Mouse (Mus musculus) Patski (cell line): Measurements from ENCODE around the gene H2afx. TPM values are rescaled to one million over a fixed set of nuclear protein-coding genes. Genes with fewer than 3 reads are reported as not detected.
"Not testable (repeated sequence)": the region's sequence is repeated elsewhere in the genome, so short reads cannot be mapped to it uniquely, and the experiment has no call there.

Experiments
- ATAC-seq: fragments of 100-300 bp; one replicate; pipeline ENCODE4 v1.8.0; 2021
- CTCF ChIA-PET: fragments of 350-600 bp; sonication (Branson Sonifier 250); formaldehyde crosslinking; loops from one replicate; lab custom pipeline; 2022; ENCODE audit warnings: inconsistent platforms; lab: Charles Lee
- POLR2A ChIA-PET: fragments of 350-600 bp; sonication (Branson Sonifier 250); formaldehyde crosslinking; loops from one replicate; lab custom pipeline; 2022; ENCODE audit warnings: antibody characterized with exemption, inconsistent platforms; lab: Charles Lee
- DNase-seq: peaks from one replicate; pipeline ENCODE4 v3.0.0-alpha.2; 2011; ENCODE audit warnings: low read depth, low spot score
- H3K27me3 ChIP-seq: fragments of 371-371 bp; one replicate; pipeline ENCODE4 v1.5.1; 2021
- CTCF ChIP-seq: fragments of 100-300 bp; IDR thresholded peaks from one replicate; pipeline ENCODE4 v1.5.1; 2021
- in situ Hi-C: fragments of 300-500 bp; cut with MboI; formaldehyde crosslinking; loops from 3 replicates; pipeline ENCODE4 v1.11.1; 2018; ENCODE audit warnings: low pct_unique_long_range_greater_than_20kb, mixed read lengths
- polyA plus RNA-seq: library from polyadenylated mRNA; unstranded; gene quantifications from one replicate; pipeline ENCODE4 v1.2.3, GENCODE M21; 2021

H2afx gene
- polyA plus RNA-seq, 1 experiment from 2014 or later = 80.2 TPM

DNA sequence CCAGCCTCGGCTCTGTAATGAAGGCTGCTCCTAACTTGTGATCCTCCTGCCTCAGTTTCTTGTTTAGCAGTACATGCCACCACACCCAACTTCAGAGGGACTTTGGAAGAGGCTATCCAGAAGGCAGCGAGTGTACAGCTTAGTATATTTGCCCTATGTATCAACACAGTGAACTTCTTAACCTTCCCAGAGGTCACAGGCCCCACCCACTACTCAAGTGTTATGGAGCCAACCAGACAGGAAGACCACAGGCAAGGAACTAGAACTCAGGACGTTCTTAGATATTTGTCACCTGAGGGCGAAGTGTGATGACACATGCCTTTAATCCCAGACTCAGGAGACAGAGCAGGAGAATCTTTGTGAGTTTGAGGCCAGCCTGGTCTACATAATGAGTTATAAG, 13.1 kb downstream of the H2afx start:
- ATAC-seq (no peak), DNase-seq (no peak)
- H3K27me3 ChIP-seq = no peaks in the 10 kb centered on the region
- ChIA-PET CTCF (no interaction called here), POLR2A (no interaction called here)
- no peak for TF ChIP-seq CTCF
- in situ Hi-C loops = no loop called here

DNA sequence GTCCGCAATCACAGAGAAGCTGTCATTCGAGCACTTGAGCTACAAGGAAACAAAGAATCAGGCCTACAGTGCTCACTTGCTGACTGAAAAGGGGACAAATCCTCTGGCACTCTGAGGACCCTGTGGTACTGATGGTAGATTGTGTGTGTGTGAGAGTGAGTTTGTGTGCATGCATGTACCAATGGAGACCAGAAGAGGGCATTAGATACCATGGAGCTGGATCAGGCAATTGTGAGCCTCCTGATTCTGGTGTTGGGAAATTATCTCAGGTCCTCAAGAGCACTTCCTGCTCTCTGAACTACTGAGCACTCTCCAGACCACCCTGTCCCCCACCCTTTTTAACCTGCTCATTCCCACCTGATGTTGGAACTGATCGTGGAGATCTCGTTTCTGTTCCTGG, 14.1 kb downstream of the H2afx start:
- POLR2A ChIA-PET = no interaction called here
- in situ Hi-C loops = no loop called here
- ATAC-seq (no peak), DNase-seq (no peak)
- H3K27me3 ChIP-seq = no peaks in the 10 kb centered on the region
- CTCF ChIA-PET = no interaction called here
- TF ChIP-seq CTCF = no peak

DNA sequence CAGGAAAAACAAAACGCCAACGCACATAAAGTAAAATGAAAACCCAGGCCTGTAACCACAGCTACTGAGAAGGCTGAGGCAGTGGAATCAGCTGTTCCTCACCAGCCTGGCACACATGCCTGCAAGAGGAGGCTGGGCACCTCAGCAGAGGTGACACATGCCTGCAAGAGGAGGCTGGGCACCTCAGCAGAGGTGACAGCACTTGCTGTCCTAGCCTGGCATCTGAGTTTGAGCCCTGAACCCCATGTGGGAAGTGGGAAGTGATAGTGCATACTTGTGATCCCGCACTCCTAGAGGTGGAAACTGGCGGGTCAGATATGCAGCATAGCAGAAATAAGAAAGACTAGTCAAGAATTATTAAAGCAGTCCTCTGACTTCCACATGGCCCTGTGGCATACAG, 16.9 kb downstream of the H2afx start:
- H3K27me3 ChIP-seq = no peaks in the 10 kb centered on the region
- CTCF ChIA-PET = no interaction called here
- in situ Hi-C loops = no loop called here
- no peak for TF ChIP-seq CTCF
- ATAC-seq = no peak
- no peak for DNase-seq
- POLR2A ChIA-PET = no interaction called here

DNA sequence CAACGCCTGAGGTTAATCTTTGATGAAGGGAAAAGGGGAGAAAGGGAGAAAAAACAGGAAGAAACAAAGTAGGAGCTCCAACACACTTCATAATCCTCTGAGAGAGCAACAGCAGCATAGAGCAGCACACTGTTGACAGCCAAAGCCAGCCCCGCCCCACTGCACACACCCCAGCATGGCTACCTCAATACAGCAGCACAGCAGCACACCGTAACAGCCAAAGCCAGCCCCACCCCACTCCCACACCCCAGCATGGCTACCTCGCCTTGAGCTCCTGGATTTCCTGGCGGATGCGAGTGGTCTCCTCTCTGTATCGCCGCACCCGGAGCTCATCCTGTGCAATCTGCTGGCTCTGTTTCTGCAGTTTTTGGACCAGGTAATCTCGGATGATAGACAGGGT, 17.8 kb downstream of the H2afx start:
- in situ Hi-C loops = no loop called here
- POLR2A ChIA-PET = no interaction called here
- CTCF ChIA-PET = no interaction called here
- no peak for TF ChIP-seq CTCF
- ATAC-seq = no peak
- H3K27me3 ChIP-seq = no peaks in the 10 kb centered on the region
- no peak for DNase-seq

DNA sequence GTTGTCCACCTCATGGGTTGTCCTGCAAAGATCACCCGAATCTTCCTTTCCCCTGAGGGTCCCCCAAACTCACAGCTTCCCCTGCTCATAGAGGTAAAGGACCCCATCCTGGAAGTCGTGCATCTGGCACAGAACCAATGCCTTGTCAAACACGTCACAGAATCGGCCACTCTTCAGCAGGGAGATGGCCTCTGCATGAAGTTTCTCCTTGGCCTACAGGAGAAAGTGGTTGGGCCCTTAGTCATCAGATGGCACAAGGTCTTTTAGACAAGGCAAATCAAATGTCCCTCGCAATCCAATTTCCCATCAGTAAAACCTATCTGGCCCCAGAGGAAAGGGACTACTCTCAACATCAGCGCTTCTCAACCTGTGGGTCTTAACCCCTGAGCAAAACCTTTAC, 18.6 kb downstream of the H2afx start:
- CTCF ChIA-PET = no interaction called here
- H3K27me3 ChIP-seq = no peaks in the 10 kb centered on the region
- DNase-seq = no peak
- TF ChIP-seq CTCF = no peak
- POLR2A ChIA-PET = no interaction called here
- in situ Hi-C loops = no loop called here
- no peak for ATAC-seq

DNA sequence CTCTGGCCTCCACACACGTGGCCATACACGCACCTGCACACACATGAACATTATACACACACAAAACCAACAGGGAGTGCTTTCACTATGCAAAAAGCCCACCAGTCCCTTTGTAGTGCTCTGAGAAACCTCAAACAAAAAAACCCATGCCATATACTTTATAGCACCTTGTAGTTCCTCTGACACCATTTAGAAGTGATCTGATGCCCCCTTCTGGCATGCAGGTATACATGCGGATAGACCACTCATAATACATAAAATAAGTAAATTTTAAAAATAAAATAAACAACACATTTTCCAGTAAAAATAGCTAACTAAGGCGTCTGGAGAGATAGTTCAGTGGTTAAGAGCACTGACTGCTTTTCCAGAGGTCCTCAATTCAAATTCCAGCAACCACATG, 22.7 kb downstream of the H2afx start:
- no peak for ATAC-seq
- DNase-seq = no peak
- ChIA-PET POLR2A (no interaction called here), CTCF (interaction anchor here (1.6 kb wide), 1 partner anchor 22 kb away, joined by 4 read pairs; the partner anchor contains the start of gene H2afx)
- H3K27me3 ChIP-seq = no peaks in the 10 kb centered on the region
- in situ Hi-C loops = no loop called here
- no peak for TF ChIP-seq CTCF

DNA sequence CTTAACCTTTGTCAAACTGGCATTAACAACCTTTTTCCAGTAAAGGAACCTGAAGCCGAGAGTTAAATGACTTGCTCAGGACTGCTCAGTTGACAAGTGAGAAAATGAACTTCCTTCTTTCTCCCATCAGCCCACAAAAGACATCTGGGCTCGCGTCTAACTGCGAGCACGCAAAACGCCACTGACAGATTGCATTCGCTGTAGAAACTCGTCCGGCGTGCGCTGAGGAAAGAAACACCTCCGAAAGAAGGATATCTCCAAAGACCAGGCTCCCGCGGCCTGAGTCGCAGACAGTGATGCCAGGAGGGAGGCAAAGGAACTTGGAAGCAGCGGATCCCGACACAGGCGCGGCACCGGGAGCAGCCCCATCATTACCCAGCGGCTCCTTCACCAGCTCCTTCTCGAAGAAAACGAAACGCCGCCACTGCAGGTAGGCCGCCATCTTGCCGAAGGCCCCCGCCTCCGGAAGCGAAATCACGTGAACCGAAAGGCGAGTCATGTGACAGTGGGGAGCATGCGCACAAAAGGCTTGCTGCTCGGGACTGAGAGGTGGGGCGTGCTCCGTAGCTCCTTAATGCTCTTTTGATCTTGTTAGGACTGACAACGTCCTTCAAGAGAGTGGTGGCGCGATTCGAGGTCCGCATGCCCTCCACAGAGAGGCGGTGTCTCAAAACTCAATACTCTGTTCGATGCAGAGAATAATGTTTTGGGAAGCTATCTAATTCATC, 26.9 kb downstream of the H2afx start, which contains the start of gene Vps11:
Gene Vps11, minus strand, starts transcription at position 481 of the 728 bp plus-strand sequence.
- ChIA-PET POLR2A (interaction anchor here (1.2 to 1.8 kb wide), 2 partner anchors 17 to 19 kb away, joined by 3 to 7 read pairs; partner anchors contain the start of gene Hyou1), CTCF (interaction anchor here (0.6 to 2.1 kb wide), 13 partner anchors 15 to 232 kb away, joined by 3 to 9 read pairs (median 3); partner anchors contain the start of genes Cbl, Hmbs, Hyou1 and Rps25)
- ATAC-seq = peak; percentile 65
- H3K27me3 ChIP-seq = no peaks in the 10 kb centered on the region
- TF ChIP-seq CTCF = no peak
- in situ Hi-C loops = no loop called here
- peak; percentile 83 for DNase-seq

DNA sequence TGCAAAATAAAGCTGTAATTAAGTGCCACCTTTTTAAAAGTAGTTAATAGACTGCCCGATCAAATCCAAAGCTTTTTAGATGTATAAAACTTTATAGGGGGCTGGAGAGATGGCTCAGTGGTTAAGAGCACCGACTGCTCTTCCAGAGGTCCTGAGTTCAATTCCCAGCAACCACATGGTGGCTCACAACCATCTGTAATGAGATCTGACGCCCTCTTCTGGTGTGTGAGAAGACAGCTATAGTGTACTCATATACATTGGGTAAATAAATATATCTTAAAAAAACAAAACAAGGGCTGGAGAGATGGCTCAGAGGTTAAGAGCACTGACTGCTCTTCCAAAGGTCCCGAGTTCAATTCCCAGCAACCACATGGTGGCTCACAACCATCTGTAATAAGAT, 27.4 kb downstream of the H2afx start:
- DNase-seq, H3K27me3 ChIP-seq, ATAC-seq, in situ Hi-C loops: not testable (repeated sequence)
- ChIA-PET POLR2A (interaction anchor here (1.2 to 1.8 kb wide), 2 partner anchors 17 to 18 kb away, joined by 3 to 7 read pairs; partner anchors contain the start of gene Hyou1), CTCF (interaction anchor here (0.8 to 2.1 kb wide), 12 partner anchors 15 to 232 kb away, joined by 3 to 9 read pairs (median 4); partner anchors contain the start of genes Cbl, Hmbs, Hyou1 and Rps25)
- TF ChIP-seq CTCF = peak; percentile 44

DNA sequence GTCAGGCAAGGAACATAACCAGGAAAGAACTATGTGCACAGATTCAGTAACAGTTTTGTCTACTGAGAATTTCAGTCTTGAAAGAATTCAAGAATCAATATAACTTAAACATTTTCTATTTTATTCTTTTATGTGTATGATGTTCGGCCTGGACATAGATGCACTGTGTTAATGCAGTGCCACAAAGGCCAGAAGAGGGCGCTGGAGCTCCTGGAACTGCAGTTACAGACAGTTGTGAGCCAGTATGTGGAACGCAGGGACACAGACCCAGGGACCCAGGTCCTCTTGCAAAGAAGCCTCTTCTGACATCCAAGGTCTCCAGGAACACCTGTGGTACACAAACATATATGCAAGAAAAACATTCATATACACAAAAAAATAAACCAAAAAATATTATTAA, 30.0 kb downstream of the H2afx start:
- DNase-seq = no peak
- CTCF ChIA-PET = interaction anchor here (1.0 to 1.5 kb wide), 6 partner anchors 9 to 24 kb away, joined by 3 to 9 read pairs (median 3); partner anchors contain the start of gene Hyou1

DNA sequence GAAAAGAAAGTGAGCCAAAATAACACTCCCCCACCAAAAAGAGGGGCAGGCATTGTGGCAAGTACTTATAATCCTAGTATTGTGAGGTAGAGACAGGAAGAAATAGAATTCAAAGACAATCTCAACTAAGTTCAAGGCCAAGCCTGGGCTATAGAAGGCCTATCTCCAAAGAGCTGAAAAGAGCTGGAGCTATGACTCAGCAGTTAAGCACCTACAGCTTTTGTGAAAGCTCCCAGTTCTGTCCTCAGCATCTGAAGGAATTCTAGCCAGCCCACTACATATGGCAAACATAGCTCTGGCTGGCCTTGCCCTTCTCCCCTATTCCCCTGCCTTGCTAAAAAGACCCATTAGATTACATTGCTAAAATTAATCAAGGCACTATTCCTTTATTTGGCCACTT, 38.9 kb downstream of the H2afx start:
- ATAC-seq (no peak), DNase-seq (no peak)
- in situ Hi-C loops = no loop called here
- no peak for TF ChIP-seq CTCF
- H3K27me3 ChIP-seq = no peaks in the 10 kb centered on the region
- ChIA-PET POLR2A (no interaction called here), CTCF (interaction anchor here (1.3 kb wide), 1 partner anchor 9 kb away, joined by 9 read pairs; no protein-coding TSS in a partner anchor)

More for the DNA sequence above, 30.0 kb downstream of the H2afx start:
- POLR2A ChIA-PET = no interaction called here
- peak; percentile 83 for TF ChIP-seq CTCF
- ATAC-seq = no peak
- no peaks in the 10 kb centered on the region for H3K27me3 ChIP-seq
- in situ Hi-C loops = no loop called here

DNA sequence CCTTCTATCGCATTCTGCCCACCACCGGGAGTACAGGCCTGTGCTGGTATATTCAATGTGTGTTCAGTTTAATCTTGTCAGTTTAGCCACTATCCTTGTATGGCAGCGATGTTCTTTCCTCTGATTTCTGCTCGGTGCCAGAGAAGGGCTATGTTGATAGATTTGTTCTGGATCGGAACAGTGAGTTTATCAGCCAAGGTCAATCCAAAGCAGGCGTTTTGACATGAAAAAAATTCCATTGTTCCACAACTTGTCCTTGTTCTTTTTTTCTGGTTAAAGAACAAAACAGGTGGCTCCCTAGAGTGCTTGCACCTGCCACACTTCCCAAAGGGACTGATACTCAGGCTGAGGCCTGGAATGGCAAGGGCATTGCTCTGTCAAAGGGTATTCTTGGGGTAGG, 41.6 kb downstream of the H2afx start:
- ATAC-seq (no peak), DNase-seq (no peak)
- in situ Hi-C loops = no loop called here
- TF ChIP-seq CTCF = no peak
- ChIA-PET CTCF (interaction anchor here (1.1 to 2.9 kb wide), 2 partner anchors 12 to 14 kb away, joined by 3 to 9 read pairs; partner anchors contain the start of gene Vps11), POLR2A (no interaction called here)
- no peaks in the 10 kb centered on the region for H3K27me3 ChIP-seq

DNA sequence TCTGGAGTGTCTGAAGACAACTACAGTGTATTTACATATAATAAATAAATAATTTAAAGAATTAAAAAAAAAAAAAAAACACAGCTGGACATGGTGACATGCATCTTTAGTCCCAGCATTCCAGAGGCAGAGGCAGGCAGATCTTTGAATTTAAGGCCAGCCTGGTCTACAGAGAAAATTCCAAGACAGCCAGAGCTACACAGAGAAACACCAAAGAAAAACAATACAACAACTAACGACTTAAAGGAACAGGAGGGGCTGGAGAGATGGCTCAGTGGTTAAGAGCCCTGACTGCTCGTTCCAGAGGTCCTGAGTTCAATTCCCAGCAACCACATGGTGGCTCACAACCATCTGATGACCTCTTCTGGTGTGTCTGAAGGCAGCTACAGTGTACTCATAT, 42.8 kb downstream of the H2afx start:
- not testable (repeated sequence) for ATAC-seq

More for the DNA sequence above, 42.8 kb downstream of the H2afx start:
- H3K27me3 ChIP-seq, POLR2A ChIA-PET, DNase-seq, in situ Hi-C loops: not testable (repeated sequence)
- CTCF ChIA-PET = interaction anchor here (2.9 kb wide), 1 partner anchor 15 kb away, joined by 9 read pairs; the partner anchor contains the start of gene Vps11
